Mouse (Mus musculus): Measurements from ENCODE around the gene Hyal2.
"Not testable (repeated sequence)": the region's sequence is repeated elsewhere in the genome, so short reads cannot be mapped to it uniquely, and the experiment has no call there.

Hyal2 gene

GRCm38 (mm10) chr9:107570016-107570415, 2.3 kb downstream of the Hyal2 start:
- no peak for DNase-seq

DNA sequence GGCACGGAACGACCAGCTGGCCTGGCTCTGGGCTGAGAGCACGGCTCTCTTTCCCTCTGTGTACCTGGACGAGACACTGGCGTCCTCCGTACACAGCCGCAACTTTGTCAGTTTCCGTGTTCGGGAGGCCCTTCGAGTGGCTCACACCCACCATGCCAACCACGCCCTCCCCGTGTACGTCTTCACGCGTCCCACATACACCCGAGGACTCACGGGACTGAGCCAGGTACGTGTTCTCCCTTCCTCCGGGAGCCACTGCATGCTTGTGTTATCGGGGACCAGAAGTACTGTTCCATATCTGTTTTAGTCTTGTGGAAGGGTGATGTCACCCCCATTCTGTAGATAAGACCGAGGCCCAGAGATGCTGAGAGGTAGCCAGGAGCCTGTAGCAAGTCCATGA, 3.1 kb downstream of the Hyal2 start:
- no peak for DNase-seq

GRCm38 (mm10) chr9:107571534-107572326, 4.0 kb downstream of the Hyal2 start:
- DNase-seq: no peak

DNA sequence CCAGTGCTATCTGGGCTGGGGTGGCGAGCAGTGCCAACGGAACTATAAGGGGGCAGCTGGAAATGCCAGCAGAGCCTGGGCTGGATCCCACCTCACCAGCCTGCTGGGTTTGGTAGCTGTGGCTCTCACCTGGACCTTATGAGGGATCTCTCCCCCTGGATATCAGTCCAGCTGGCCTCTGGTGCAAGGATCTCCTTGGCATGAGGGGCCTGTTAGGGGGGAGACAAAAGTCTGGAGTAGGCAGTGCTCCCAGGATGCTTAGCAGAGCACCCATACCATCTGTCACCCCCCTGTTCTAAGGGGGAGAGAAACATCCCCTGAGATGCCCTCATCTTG, 4.5 kb downstream of the Hyal2 start:
- DNase-seq: no peak

DNA sequence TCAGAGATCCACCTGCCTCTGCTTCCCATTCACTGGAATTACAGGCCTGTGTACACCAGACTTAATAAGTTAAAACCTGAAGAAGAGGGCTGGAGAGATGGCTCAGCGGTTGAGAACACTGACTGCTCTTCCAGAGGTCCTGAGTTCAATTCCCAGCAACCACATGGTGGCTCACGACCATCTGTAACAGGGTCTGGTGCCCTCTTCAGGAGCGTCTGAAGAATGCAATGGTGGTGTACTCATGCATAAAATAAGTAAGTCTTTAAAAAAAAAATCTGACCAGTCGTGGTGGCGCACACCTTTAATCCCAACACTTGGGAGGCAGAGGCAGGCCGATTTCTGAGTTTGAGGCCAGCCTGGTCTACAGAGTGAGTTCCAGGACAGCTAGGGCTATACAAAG, 6.0 kb downstream of the Hyal2 start:
- not testable (repeated sequence) for DNase-seq

GRCm38 (mm10) chr9:107575579-107576356, 8.0 kb downstream of the Hyal2 start:
- no peak for DNase-seq

DNA sequence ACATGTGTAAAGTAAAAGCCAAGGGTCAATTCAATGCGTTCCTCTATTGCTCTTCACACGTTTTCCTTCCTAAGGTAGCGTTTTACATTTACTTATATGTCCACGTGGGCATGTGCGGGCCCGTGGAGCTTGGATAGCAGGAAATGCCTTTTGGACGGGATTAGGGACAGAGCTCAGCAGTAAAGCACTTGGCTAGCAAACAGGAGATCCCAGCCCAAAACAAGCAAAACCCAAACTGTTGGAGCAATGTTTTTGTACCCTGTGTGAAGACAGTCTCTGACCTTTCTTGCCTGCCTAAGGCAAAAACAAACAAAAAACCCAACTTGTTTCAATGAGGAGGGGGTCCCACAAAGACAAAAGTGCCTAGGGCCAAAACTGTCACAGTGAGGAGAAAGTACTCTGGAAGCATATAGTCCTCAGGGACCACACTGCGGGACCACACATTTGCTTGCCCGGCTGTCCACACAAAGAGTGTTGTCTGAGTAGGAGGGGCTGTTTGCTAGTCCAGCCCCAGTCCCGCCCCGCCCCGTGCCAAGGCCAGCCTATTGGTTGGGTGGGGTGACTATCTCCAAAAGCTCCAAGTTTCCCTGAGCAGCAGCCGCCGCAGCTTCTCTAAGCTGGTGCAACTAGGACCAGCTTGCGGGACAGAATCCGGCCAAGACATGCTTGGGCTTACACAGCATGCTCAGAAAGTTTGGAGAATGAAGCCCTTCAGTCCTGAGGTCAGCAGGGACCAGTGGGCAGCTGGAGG, 8.8 kb downstream of the Hyal2 start, which contains the start of gene Hyal1:
TSS of gene Hyal1 (plus strand) at position 571 of the 751 bp plus-strand sequence.
- DNase-seq: peak; percentile 90

DNA sequence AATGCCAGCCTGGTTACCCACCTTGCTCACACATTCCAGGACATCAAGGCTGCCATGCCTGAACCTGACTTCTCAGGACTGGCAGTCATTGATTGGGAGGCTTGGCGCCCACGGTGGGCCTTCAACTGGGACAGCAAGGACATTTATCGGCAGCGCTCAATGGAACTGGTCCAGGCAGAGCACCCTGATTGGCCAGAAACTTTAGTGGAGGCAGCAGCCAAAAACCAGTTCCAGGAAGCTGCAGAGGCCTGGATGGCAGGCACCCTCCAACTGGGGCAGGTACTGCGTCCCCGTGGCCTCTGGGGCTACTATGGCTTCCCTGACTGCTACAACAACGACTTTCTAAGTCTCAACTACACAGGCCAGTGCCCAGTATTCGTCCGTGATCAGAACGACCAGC, 10.1 kb downstream of the Hyal2 start:
- DNase-seq: no peak

GRCm38 (mm10) chr9:107578587-107578986, 10.8 kb downstream of the Hyal2 start, which contains the start of gene Naa80:
Naa80 (plus strand) TSS chr9:107578887.
- DNase-seq: no peak

DNA sequence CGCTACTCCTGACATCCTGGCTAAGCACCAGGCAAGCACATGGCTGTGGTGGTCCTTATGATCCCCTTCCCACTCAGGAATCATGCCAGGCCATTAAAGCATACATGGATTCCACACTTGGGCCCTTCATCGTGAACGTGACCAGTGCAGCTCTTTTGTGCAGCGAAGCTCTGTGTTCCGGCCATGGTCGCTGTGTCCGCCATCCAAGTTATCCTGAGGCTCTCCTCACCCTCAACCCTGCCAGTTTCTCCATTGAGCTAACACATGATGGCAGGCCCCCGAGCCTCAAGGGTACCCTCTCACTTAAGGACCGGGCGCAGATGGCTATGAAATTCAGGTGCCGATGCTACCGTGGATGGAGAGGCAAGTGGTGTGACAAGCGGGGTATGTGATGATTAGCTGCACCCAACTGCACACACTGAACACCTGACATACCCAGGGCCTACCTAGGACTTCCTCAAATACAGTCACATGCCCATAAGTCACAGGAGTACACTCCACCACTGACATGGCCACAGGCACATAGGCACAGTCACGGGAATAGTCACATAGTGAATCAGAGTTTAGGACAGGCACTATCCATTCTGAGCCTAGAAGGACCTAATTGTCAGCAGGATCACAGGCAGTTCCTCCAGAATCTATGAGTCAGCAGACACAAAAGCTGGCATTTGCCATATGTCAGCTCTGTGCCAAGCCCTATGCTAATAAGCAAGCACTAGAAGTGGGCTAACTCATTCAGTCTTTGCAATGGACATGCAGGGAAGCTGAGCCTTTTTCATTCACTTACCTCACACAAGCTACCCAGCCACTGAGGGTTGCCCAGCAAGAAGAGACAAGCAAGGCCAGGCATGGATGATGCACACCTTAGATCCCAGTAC, 11.5 kb downstream of the Hyal2 start:
- no peak for DNase-seq

- DNase-seq: peak; percentile 95
These were observed 13.0 kb downstream of the Hyal2 start, which contains the start of gene Hyal3 for GRCm38 (mm10) chr9:107580501-107581317. Hyal3 (plus strand) TSS chr9:107580818.

DNA sequence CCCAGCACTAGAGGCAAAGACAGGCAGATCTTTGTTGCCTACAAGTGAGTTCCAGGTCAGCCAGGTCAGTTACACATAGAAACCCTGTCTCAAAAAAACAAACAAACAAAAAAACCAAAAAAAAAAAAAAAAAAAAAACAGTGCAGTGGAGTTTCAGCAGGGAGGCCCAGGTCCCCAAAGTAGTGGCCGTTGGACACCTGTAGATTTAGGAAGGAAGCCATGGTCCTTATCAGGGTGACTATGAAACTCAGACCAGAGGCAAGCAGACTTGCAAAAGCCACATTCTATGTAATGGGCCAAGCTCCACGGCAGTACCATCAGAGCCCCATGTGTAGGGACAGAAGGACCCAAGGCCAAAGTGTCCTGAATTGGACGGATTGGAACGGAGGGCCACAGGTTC, 13.8 kb downstream of the Hyal2 start:
- DNase-seq: no peak

- DNase-seq: no peak
These were observed 14.8 kb downstream of the Hyal2 start for GRCm38 (mm10) chr9:107582509-107583062.

DNA sequence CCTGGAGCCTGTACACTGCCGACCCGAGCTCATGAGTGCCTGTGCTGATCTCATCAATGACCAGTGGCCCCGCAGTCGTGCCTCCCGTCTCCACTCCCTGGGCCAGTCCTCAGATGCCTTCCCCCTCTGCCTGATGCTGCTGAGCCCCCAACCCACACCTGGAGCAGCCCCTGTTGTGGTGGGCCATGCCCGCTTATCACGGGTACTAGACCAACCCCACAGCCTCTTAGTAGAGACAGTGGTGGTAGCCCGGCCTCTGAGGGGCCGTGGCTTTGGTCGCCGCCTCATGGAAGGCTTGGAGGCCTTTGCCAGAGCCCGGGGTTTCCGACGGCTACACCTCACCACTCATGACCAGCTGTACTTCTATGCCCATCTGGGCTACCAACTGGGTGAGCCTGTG, 15.4 kb downstream of the Hyal2 start:
- DNase-seq: no peak

- no peak for DNase-seq
These were observed 18.8 kb downstream of the Hyal2 start for GRCm38 (mm10) chr9:107586504-107586903.

DNA sequence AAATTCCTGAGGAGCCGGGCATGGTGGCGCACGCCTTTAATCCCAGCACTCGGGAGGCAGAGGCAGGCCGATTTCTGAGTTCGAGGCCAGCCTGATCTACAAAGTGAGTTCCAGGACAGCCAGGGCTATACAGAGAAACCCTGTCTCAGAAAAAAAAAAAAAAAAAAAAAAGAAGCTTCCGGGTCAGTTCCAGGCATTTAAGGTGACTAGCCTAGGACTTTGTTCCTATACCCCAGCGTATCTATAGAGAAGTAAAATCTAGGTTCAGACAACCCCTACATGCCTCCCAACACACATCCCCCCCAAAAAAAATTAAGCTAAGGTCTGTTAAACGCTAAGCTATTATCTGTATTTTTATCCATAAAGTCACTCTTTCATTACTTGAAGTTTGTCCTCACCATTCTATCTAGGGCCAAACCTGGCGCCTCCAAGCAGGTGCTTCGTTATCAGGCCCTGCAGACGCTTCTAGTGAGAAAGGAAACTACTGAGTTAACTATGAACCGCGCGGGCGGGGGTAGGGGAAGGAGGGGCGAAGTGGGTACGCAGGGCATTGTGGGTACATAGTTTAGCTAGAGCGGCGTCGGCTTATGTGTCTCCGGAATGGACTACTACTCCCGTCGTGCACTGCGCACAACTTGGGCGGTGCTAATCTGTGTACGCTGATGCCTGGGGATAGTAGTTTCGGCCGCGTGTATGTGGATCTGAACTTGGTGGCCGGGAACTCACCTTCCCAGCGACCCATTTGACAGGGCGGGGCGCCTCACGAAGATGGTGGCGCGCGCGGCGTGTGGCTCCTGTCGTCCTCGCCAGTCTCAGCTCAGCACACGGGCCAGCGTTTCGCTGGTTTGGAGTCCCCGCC, 19.5 kb downstream of the Hyal2 start, which contains the start of gene Ifrd2:
TSS of gene Ifrd2 (plus strand) at position 669 of the 859 bp plus-strand sequence.
- peak; percentile 99 for DNase-seq

GRCm38 (mm10) chr9:107587833-107588639, 20.3 kb downstream of the Hyal2 start:
- no peak for DNase-seq

- DNase-seq: peak; percentile 59
These were observed 22.5 kb downstream of the Hyal2 start for GRCm38 (mm10) chr9:107590058-107590772.

DNA sequence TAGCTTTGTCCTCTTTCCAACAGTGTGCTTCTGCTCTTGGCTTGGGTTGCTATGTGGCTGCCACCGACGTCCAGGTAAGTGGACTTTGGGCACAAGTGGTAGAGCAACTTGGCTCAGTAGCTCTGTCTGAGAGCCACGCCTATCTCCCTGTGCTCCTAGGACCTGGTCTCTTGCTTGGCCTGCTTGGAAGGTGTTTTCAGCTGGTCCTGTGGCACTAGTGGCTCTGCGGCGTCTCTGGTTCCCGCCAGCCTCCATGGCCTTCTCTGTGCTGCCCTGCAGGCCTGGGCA, 23.0 kb downstream of the Hyal2 start:
- DNase-seq: no peak

All from kidney, postnatal 14 days (tissue).